Mouse (Mus musculus): ENCODE measurements around the gene Glis3.

Gene Glis3

DNA sequence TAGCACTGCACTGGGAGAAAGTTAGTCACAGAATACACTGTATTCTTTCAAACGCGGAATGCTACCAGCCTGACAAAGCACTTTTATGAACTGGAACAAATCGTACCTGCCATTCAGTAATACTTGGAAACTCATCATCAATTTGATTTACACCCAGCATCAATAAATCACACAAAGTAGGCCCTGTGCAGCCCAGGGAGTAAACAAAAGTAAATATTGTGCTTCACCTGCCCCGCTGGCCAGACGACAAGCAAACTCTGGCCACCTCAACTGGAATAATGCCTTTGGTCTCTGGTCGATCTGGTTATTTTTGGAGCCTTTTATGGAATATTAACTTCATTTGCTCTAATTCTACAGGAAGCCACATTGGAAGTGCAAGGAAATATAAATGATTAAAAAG lies 23.0 kb downstream of the Glis3 start:
- DNase-seq (ENCODE audit: extremely low read depth, low read depth, low spot score) = no peak

DNA sequence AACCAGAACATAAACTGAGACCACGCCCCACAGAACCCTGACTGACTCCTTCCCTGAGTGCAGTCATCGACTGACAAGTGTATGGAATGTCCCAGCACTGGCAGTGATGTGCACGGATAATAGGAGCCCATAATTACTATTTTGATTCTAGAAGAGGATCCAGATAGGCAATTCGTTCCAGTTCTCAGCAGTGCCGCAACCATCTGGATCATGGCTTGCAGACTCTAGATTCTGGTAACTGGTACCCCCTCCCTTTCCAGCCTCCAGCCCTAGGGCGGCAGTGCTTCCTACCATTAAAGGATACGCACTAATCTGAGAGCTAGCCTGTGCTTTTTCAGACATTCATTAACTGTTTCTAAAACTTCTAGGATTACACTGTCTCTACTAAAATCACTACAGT lies 24.7 kb downstream of the Glis3 start:
- no peak for DNase-seq (ENCODE audit: extremely low read depth, low read depth, low spot score)

DNA sequence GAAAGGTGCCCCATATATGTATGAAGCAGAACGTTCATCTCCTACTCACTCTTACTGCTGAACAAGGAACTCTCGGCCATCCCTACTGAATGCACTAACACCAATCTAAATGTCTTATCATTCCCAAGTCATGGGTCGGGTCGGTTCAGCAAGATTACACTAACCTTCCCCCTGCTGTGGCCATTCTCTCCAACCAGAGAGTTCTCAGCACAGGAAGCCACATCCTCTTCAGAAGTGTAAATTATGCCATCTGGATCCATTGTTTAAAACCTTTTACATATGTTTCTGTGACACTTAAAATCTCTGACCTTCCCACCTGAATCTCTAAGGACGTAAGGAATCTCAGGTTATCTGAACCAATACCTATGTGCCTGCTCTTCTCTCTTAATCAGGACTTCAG lies 29.0 kb downstream of the Glis3 start:
- DNase-seq (ENCODE audit: extremely low read depth, low read depth, low spot score) = no peak

DNA sequence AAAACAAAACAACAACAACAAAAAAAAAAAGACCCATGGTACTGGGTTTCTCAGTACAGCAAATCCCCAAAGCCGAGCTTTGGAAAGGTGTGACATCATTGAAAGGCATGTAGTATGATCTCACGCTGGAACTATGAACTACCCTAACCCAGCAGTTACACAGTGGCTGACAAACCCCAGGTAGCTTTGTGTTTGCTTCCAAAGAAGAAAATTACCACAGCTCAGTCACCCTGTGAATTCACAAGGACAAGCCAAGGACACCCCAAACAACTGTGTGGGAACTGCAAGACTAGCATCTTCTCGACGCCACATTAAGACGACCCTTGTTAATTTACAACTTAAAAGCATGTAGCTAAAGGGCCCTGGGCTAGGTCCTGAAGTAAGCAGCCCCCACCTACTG lies 30.4 kb downstream of the Glis3 start:
- no peak for DNase-seq (ENCODE audit: extremely low read depth, low read depth, low spot score)

DNA sequence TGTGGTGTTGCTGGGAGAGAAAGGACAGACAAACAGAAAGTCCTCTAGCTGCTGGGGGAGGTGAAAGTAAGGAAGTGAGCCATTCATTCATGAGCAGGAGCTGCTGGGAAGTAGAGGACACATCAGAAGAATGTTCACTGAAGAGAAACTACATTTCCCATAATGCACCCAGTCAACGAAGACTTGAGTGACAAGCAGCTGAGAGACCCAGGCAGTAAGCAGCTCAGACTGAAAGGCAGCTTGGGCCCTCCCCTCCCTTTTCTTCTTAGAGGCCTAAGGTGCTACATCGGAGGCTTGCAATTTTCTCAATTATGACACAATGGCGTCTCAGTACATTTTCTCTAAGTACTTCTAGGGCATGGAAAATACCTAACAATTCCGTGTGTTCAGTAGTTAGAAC lies 31.0 kb downstream of the Glis3 start:
- no peak for DNase-seq (ENCODE audit: extremely low read depth, low read depth, low spot score)

DNA sequence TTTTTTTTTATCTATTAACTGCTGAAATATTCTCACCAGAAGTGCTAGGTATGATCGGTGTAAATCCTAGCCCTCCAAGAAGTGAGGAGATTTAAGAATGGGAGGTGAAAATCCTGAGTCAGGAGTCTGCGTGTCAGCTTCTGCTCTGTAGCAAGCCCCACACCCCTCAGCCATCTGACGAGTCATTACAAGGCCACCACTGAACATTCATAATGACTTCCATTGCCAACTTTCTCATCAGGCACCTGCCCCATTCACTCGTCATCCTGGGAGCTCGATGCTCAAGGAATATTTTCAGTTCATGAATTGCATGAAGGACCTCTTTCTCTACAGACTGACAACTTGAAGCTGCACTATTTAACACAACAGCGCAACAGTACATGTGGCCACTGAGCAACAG lies 32.5 kb downstream of the Glis3 start:
- no peak for DNase-seq (ENCODE audit: extremely low read depth, low read depth, low spot score)

DNA sequence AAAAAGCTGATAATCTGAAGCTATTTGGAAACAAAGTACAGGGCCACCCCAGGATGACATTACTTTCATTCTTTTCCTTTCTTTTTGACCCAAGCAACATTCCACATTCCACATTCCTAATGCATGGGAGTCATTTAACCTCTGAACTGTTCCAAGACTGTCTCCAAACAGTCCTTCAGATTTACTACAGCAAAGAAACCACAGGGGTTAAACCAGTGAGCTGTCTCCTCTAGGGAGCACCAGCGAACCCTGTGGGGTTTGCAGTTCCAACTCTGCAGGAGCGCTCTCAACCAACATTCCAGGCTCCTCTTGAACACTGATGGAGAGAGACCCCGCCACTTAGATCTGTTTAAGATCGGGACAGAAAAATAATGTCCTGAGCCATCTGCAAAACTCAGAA lies 33.6 kb downstream of the Glis3 start:
- DNase-seq (ENCODE audit: extremely low read depth, low read depth, low spot score) = no peak

DNA sequence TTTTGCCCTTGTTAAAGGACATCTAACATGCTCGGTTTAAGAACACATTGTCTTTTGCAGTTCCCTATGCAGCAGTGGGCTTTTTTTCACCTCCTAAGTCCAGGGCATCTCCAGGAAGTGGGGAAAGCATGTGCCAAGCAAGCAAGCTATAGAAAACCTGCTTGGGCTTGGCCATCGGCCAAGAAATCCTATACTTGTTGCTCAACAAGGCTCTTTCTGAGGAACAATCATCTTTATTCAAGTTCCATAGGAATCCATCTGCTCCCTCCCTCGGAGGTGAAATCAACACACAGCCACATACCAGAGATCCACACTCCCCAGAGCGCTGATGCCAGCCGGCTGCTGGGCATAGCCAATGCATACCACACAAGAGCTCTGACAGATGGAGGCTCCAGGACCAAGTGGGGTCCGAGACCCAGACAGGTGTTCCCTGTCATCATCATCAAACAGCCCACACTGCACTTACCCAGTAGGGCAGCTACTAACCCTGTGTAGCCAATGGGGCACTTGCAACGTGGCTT lies 39.0 kb downstream of the Glis3 start:
- DNase-seq (ENCODE audit: extremely low read depth, low read depth, low spot score) = no peak

DNA sequence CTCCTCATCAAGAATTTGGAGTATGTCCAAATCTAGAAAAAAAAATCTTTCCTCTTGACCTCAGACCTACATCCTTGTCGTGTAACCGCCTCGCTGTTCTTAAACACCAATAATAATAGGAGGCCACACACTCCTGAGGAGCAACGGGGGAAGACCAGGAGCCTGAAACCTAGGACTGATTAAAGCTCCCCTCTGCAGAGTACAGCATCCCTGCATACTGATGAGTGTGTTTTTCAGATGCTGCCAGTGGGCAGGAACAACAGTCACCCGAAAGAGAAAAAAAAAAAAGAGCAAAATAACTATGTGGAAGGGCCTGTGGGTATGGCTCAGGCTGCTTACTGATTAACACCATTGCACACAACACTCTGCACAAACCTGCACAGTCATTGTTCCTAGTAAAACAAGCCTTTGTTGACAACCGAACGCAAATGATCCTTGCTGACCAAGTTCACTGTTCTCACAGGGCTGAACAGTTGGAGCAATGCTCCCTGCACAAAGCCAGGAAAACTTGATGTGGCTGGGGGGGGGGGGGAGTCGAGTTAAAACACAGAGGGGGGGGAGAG lies 43.8 kb downstream of the Glis3 start:
- no peak for DNase-seq (ENCODE audit: extremely low read depth, low read depth, low spot score)

DNA sequence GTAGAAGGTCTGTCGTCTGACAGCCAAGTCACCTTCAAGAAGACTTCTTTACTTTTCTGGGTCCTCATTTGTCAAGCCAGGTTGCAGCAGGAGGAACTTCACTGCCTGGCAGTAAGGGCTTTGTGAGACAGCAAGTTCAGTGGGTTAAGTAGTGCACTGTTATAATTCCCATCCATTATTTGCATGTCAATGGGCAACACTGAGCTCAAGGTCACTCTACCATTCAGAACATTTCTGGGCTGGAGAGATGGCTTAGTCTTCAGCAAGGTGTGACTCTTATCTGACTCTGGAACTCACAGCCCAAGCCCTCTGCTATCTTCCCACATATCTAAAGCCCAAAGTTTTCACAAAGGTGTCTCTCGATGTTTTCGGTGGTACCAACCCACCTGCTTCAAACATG lies 44.9 kb downstream of the Glis3 start:
- DNase-seq (ENCODE audit: extremely low read depth, low read depth, low spot score) = no peak

DNA sequence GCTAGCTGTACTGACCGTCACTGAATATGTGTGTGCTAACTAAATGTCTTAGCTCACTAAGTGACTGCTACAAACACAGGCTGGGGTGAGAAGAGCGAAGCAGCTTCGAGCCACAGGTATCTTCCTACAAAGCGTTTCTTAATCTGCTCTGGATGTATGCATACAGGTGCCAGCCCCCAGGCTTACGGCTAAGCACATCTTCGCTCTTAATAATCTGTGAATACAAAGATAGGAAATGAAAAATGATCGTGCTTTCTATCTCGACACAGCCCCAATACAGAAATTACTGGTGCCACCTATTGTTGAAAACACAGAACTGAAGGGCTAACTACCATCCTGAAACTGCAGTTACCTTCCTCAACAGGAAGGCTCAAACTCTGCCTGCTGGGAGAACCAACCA lies 51.5 kb downstream of the Glis3 start:
- no peak for DNase-seq (ENCODE audit: extremely low read depth, low read depth, low spot score)

DNA sequence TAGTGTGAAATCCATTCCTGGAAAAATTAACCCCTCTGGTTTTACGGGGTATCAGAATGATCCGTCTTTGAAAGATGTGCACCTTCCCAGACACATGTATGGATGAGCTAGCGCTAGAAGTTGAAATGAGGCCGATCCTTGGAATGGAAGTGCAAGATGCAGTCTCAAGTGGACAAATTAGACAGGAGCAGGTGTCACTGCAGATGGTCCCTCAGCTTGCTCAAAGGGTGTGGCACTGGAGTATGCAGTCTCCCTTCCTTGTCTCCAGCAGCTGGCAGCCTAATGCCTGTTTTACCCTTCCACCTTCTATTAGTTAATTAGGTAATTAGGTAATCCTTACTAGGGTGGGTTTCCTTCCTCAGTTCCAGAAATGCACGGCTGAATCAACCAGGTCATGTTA lies 53.7 kb downstream of the Glis3 start:
- no peak for DNase-seq (ENCODE audit: extremely low read depth, low read depth, low spot score)

DNA sequence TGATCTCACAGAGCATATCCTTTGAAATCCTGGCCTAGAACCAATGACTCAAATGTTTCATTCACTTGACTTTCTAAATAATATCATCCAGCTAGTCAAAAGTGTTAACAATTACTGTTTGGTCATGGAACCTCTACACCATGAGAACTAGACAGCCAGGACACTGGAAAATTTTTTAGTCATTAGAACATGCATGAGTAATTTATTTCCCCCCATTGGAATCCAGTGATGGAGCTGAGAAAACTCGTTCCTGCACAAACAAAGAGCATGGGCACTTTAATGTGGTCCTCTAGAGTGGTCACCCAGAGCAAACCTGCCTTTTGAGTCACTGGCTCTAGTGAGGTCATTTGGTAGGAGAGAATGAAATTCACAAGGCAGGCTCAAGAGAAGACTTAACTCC lies 55.3 kb downstream of the Glis3 start:
- DNase-seq (ENCODE audit: extremely low read depth, low read depth, low spot score) = no peak

DNA sequence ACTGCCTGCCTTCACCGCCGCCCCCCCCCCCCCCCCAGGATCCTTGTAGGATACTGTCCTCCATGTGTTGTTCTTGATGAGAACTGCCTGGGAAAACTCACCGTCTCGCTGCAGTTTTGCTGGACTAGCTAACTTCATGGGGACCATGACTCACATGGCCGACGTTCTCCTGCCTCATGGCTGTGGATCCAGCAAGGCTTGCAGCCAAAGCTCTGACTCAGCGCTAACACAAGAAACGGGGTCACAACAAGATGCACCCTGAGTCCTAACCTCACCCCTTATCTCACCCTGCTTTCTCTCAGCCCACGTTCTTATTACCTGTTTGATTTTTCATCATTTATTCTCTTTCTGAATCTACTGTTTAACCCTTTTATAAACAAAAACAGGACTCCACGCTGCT lies 56.2 kb downstream of the Glis3 start:
- DNase-seq (ENCODE audit: extremely low read depth, low read depth, low spot score) = no peak

DNA sequence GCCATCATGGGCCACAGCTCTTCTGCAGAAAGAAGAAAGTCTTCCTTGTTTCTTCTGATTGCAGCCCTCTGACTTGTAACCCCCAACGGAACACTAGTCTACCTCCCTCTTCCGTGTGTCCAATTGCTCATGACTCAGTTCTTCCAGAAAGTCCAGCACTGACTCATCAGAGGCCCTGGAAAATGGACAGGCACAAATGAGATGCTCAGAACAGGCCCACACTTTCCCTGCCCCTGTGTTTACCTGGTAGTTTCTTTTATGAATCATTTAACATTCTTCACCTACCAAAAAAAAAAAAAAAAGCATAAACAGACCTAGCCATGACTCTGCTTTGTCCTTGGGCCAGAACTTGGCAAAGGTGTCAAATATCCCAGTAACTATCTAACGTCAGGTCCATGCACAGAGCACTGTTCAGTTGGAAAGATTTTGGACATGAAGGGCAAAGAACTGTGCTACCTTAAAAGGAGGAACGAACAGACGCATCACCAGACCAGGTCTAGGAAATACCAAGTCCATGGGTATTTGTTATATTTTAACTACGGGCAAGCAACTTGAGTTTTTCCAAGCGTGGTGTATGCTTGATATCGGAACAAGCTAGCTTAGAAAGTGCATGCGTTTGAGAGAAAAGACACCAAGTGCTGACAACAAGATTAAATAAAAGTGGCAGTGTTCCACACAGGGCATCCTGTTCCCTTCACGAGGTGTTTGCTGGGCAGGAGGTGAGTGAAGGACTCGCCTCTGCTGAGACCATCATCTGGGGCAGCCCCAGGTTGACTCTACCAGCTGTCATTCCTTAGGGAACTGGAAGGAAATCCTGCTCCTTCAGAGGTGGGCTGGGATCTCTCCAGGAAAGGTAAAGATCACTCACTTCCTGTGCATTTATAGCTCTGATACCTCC lies 58.0 kb downstream of the Glis3 start:
- no peak for DNase-seq (ENCODE audit: extremely low read depth, low read depth, low spot score)

DNA sequence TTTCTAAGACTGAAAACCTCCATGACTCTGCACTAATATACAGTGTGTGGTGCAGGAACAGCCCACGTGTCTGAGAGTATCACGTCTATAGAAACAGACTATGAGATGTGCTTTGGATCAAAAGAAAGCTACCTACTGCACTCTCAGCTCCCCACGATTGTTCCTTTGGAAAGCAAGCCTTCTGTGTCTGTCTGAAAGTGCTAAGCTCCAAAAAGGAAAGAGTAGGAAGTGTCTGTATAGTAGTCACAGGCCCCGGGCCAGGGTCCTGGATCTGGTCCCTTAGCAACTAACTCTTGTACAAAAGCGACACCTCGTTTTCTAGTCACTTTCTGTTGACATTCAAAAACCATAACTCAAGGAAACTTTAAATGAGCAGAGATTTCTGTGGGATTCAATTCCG lies 62.1 kb downstream of the Glis3 start:
- no peak for DNase-seq (ENCODE audit: extremely low read depth, low read depth, low spot score)

DNA sequence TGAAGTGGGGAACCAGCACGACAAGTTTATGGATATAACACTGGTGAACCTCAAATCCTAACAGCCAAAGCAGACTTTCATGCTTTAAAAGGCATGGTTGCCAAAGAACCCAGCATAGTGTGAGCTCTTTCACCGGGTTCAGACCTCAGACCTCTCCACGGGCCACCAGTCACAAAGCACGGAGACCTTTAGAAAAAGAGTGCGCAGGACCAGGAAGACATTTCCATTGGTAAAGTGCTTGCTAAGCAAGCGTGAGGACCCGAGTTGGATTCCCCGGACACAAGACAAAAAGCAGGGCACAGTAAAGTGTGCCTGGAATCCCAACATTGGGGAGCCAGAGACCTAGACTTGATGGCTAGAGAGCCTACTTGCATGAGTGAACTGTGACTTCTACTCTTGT lies 62.7 kb downstream of the Glis3 start:
- no peak for DNase-seq (ENCODE audit: extremely low read depth, low read depth, low spot score)

DNA sequence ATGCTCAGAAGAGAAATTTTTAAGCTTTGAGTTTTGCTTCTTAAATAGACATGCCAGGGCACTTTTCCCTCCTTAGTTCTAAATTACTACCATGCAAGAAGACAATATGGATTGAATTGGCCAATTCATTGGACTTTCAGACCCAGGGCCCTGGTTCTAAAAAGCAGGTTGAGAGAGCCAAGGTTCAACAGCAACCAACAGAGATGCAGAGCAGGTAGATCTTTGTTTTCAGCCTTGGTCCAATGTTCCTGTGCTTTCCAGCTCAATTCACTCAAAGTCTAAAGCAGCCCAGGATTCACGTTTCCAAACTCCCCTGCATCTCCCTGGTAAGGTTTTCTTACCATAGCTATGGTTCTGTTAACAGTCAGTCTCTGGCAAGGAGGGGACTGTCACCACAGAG lies 63.4 kb downstream of the Glis3 start:
- DNase-seq (ENCODE audit: extremely low read depth, low read depth, low spot score) = no peak

DNA sequence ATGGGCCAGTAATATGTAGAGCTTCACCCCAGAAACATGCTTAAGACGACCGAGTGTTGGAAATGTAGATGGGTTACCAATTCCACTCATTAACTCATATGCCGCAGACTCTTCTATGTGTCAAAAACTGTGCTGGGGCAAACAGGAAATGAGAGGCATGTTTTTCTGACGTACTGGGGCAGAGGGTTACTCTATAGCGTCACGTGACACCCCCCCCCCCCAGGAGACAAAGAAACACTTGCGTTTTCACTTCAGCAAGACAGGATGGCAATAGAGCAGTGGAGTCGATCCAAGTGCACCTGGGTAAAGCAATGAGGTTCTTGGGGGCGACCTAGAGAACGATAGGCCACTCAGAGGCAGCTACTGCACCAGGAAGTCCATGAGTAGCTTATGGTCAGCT lies 67.6 kb downstream of the Glis3 start:
- no peak for DNase-seq (ENCODE audit: extremely low read depth, low read depth, low spot score)

DNA sequence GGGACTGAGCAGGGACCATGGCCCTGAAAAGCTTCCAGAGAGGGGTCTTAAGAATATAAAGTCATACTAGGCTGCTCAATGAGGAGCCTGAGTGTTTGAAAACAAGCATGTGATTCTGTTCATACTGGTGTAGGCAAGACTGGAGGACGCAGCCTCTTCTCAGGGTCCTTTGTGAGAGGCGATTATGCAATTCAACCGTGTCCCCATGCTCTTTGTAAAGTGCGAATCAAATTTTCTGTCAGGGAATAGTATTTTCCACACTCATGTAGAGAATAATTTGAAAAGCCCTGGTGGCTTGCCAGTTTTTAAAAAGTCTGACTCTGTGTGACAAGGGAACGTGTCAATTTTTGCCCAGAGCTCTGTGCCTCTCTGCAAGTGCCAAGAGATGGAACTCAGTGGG lies 71.1 kb downstream of the Glis3 start:
- DNase-seq (ENCODE audit: extremely low read depth, low read depth, low spot score) = no peak

DNA sequence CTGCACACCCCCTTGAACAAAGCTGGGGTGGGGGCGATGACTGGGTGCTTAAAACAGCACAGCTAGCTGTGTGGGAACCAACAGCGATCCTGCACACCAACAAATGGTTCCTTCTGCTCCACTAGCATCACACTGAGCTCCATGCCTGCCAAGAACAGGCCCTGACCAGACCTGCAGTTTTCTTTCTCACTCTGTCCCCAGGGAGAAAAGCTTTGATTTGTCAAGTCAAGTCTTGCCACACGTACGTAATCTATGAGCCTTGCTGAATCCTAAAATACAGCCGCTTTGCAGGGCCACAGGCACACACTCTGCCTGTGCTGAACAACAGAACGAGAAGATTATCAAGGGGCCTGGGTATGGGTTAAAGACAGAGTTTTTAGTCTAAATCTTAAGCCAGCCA lies 71.6 kb downstream of the Glis3 start:
- peak; percentile 45 for DNase-seq (ENCODE audit: extremely low read depth, low read depth, low spot score)

DNA sequence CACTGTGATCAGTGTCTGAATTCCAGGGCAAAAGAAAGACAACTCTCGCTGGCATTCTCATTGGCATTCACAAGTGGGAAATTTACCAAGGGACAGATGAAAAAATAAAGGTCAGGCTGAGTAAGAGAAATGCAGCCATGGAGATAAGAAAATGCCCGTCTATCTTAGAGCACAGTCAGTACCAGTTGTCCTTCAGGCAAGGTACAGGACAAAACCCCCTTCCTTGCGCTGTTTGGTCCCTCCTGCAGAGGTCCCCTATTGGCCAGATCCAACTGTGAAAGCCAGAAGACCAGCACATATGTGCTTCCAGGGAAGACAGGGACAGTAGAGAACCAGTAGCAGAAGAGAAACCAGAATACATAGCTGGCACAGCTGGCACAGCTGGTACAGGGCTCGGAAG lies 79.0 kb downstream of the Glis3 start:
- DNase-seq (ENCODE audit: extremely low read depth, low read depth, low spot score) = no peak

DNA sequence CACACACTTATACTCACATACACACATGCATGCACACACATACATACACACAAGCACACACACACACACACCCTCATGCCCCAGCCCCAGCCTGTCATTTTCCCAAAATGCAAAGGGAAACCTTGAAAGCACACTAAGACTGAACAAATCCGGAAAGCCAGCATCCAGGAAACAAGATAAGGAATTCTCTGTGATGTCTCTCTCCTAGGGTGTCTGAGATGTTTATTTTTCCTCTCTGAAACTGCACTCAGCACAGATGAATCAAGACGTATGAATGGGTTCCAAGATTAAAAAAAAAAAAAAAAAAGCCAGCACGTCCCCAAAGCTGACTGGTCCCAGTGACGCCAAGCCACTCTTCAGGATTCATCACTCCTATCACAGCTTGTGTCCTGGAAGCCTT lies 85.7 kb downstream of the Glis3 start:
- no peak for DNase-seq (ENCODE audit: extremely low read depth, low read depth, low spot score)
